Mouse (Mus musculus): ENCODE results near the gene Ubap1l. TPM values are rescaled to one million over a fixed set of nuclear protein-coding genes. Genes with fewer than 3 reads are reported as not detected.

Gene Ubap1l
- total RNA-seq, 2 experiments from 2014 or later: not detected

GRCm38 (mm10) chr9:65372449-65372848, 11.6 kb downstream of the Ubap1l start:
- ATAC-seq (replicated peaks; ENCODE audit: poor library complexity): no peak; the same call in 1 of the 2 replicates

DNA sequence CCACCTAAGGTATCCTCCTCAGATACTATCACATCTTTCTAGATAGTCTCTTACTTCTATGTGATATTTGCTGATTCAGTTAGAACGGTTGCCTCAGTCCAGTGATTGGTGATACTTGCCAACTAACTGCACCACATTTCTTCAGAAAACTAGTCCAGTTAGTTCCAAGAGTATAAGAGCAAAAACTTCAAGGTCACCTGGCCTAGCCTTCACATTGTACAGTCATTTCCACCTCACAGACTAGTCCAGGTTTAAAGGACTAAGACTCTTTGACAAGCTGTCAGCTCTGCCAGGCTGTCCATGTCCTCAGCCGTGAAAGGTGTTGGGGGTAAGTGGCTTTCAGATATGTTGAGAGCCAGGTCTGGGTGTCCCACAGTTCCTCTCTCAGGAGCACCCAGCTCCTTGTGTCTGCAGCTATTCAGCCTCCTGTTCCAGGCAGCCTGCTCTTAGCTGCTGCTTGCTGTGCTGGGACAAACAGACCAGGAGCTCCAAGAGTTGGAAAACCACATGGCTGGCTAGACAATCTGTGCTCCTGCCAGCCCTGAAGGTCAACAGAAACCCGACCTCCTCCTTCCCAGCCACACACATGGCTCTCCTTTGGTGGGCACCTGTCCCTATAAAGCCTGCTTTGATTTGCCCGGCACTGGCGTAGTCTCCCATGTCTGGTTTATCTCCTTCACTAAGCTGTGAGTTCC, 13.8 kb downstream of the Ubap1l start:
- no peak for ATAC-seq (replicated peaks; ENCODE audit: poor library complexity)

- no peak for ATAC-seq (replicated peaks; ENCODE audit: poor library complexity)
Measured at GRCm38 (mm10) chr9:65375163-65375934, 14.5 kb downstream of the Ubap1l start.

DNA sequence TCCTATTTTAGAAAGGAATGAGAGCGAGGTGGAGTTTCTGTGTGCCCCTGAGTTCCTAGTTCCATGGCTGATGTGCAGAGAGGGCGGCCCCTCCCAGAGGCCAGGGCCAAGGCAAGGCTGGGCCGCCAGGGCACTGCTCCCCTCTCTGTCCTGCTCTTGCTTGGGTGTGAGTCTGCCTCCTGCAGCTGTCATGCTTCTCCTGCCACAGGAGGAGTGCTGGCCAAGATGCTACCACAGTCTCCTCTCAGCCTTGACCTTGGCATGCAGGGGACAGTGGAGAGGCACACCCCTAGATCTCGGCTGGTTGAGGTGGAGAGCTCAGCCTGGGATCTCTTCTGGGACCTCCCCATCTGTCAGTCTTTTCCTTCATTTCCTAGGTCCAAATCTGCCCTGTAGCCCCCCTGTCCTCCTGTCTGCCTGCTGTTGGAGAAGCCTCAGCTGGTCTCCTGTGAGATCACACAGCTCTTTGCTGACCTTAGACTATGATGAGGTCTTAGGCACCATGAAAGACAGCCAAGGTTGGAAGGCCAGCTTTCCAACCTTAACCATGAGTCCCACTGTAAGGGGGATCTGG, 20.3 kb downstream of the Ubap1l start:
- ATAC-seq (replicated peaks; ENCODE audit: poor library complexity): no peak

DNA sequence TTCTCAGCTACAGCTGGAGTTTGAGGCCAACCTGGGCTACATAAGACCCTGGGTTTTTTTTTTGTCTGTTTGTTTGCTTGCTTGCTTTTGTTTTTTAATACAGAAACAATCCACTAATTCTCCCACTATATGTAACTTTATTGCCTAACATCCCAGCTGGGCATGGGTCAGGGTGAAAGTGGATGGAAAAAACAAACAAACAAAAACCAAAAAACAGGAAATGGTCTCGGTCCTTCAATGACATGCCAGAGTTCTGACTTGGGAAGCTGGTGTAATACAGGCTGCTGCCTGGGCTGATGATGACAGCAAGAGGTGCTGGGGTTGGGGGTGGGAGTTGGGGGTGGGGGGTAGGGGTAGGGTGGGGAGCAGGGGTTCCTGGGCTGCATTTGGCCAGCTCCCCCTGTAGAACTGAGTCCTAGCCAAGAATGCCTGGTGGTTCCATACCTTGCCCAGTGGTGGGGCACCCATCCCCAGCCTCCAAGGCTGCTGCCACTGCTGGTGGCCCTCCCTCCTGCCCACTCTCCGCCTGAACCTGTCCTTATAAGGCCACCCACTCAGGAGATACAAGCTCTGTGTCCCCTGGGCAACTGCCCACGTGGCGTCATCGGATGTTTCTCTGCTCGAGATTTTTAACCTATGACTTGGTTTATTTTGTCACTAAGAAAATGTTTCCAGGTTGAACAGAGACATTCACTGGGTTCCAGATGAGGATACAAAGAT, 21.4 kb downstream of the Ubap1l start:
- ATAC-seq (replicated peaks; ENCODE audit: poor library complexity): no peak

DNA sequence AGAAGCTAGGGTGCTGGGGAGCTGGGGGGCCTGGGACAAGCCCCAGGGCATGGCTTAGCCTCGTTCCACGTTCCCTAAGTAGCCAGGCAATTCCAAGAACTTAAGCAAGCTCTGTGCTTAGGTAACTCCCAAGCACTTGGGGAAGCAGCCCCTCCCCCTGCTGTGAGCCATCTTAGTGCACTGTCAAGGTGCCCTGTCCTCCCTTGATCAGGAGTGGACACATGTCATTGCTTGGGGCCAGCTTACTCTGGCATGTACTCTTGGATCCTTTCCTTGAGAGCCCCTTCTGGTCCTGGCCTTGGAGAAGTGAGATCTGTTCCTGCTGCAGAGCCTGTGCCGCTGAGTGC, 21.9 kb downstream of the Ubap1l start:
- ATAC-seq (replicated peaks; ENCODE audit: poor library complexity): no peak

DNA sequence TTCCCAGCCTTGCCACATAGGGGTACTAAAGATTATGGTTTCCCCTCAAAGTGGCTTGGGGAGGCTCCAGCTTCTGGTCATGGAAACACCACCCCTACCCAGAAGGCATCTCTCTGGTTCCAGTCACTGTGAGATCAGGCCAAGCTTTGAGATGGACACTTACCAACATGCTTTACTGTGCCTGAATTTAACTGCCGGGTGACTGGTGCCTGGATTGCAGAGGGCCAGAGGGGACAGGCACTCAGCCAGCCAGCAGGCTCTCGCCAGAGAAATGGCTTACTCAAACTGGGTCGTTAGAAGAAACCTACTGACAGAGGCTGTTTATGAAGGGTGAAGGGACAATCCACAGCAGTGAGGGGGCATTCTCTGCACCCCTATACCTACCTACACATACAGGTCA, 23.4 kb downstream of the Ubap1l start:
- ATAC-seq (replicated peaks; ENCODE audit: poor library complexity): no peak

DNA sequence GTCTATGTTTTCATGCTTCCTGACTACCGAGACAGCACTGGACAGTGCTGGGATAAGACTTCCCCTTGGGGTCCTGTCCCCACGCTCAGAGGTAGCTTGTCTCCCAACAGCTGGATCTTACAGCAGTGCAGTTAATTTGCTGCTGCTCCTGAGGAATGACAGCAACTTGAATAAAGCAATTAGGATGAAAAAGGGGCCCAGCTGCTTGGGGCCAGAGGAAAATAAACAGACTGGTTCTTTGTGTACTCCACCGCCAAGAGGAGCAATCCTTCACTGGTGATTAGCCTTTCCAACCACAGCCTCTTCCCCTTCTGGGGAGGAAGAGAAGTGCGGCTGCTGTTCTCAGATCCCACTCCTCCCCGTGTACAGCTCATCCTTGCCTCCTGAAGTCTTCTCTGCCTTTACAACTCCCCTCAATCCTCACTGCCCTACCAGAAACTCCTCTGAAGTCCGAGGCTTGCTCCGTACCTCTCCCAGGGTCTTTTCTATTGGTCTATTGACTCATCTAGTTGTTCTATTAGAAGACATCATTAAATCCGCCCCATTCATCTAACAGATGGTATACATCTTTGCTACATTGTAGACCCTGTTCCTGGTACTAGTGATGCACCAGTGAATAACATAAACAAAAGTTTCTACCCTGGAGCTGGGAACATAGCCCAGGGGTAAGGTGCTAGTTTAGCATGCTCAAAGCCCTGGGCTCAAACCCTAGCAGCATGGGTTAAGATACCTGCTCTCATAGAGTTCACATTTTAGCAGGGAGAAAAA, 25.7 kb downstream of the Ubap1l start:
- no peak for ATAC-seq (replicated peaks; ENCODE audit: poor library complexity)

DNA sequence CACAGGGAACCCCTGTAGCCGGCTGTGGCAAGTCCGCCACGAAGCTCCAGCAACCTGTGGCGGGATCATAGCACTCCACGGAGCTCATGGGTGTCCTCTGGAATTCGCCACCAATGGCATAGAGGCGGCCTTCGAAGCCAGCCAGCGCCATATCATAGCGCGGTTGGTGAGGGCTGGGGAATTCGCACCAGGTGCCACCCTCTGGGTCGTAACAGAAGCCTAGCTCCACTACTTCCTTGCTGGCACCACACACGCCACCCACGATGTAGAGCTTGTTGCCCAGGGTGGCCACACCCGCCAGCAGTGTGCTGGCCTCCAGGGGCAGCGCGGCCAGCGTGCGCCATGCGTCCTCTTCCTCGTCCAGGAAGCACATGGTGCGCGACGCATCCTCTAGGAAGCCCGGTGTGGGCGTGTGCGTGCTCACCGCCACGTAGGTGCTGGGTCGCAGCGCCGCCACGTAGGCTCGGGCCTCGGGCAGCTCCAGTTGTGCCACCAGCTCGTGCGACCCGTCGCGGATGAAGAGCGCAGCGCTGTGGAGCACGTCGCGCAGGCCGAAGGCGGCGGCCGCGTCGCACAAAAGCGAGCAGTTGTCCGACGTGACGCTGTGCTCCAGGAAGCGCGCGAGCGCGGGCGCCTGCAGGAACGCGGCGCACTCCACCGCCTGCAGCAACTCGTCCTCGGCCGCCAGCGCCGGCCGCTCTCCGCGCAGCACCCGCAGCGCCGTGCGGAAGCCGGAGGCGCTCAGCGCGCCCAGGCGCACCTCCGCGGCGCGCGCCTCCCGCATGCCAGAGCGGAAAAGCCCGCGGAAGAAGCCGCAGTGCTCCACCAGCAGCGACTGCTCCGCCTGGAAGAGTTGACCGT, 30.1 kb downstream of the Ubap1l start:
- peak; percentile 23; the same call in 1 of the 2 replicates for ATAC-seq (replicated peaks; ENCODE audit: poor library complexity)

- no peak for ATAC-seq (replicated peaks; ENCODE audit: poor library complexity)
Measured at GRCm38 (mm10) chr9:65391613-65391964, 30.7 kb downstream of the Ubap1l start, which contains the start of gene Kbtbd13. Gene Kbtbd13 (minus strand): TSS chr9:65391652.

- peak; percentile 90 for ATAC-seq (replicated peaks; ENCODE audit: poor library complexity)
Measured at GRCm38 (mm10) chr9:65392638-65393364, 32.0 kb downstream of the Ubap1l start.

DNA sequence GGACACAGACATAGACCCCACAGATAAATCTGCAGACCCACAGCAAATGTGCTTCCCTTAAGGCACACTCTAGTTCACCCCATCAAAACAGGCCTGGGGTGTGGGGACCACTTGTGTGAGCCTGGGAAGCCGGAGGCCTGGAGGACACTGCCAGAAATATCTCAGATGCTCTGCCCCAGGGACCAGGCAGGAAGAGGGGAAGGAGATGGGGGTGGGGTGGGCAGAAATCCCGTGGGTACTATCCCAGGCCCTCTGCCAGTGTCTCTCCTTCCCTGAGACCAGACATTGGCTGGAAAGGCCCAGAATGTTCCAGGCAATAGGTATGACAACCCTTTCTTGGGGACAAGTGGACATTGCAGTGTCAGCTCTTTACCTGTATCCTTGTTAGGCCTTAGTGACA, 32.8 kb downstream of the Ubap1l start:
- no peak for ATAC-seq (replicated peaks; ENCODE audit: poor library complexity)

DNA sequence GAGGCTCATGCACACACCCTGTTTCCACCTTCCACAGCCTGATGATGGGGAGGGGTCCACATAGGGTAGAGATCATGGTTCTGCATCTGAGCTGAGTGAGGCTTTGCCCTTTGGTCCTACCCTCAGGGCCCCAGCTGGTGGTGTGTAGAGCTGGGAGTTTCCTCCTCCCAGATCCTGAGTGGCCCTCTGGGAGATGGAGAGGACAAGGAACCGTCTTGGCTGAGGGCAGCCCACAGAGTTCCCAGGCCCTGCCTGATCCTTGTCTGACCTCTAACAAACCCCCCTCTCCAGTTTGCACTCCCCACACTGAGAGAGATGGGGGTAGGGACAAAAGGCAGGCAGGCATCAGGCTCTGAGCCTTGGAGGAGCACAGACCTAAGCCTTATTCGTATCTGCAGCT, 33.5 kb downstream of the Ubap1l start:
- ATAC-seq (replicated peaks; ENCODE audit: poor library complexity): no peak

- ATAC-seq (replicated peaks; ENCODE audit: poor library complexity): peak; percentile 94
Measured at GRCm38 (mm10) chr9:65398279-65398678, 37.4 kb downstream of the Ubap1l start, which contains the start of gene Rasl12. Gene Rasl12 (plus strand): TSS chr9:65398506.

GRCm38 (mm10) chr9:65399934-65400333, 39.1 kb downstream of the Ubap1l start:
- ATAC-seq (replicated peaks; ENCODE audit: poor library complexity): no peak

GRCm38 (mm10) chr9:65404331-65405183, 43.7 kb downstream of the Ubap1l start:
- peak; percentile 44; the same call in 1 of the 2 replicates for ATAC-seq (replicated peaks; ENCODE audit: poor library complexity)

DNA sequence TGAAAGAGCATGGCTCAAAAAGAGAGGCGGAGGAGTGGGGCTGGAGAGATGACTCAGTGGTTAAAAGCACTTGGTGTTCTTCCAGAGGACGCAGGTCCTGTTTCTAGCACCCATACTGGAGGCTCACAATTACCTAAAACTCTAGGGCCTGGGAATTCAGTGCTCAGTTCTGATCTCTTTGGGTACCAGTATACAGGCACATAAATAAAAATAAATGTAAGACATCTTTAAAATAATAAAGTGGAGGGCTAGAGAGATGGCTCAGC, 44.3 kb downstream of the Ubap1l start:
- no peak for ATAC-seq (replicated peaks; ENCODE audit: poor library complexity)

GRCm38 (mm10) chr9:65407327-65407726, 46.5 kb downstream of the Ubap1l start:
- ATAC-seq (replicated peaks; ENCODE audit: poor library complexity): no peak
